Mouse (Mus musculus) small intestine, adult 2 months (tissue): ENCODE data around the gene Pdcd7.

Experiments used
- CTCF ChIP-seq: fragments of 200-500 bp; IDR thresholded peaks from 2 replicates; pipeline ENCODE4 v1.5.1; 2012; ENCODE audit warnings: low read depth, mild to moderate bottlenecking, control low read depth, inconsistent platforms, low read length, moderate library complexity, mixed read lengths; ENCODE audit not compliant: insufficient replicate concordance, insufficient read length; ENCODE audit errors: extremely low read depth
- POLR2A ChIP-seq: fragments of 200-500 bp; IDR thresholded peaks from 2 replicates; pipeline ENCODE4 v1.6.1; 2012; ENCODE audit warnings: low read depth, mild to moderate bottlenecking, control low read depth, inconsistent platforms, low read length, moderate library complexity

GRCm38 (mm10) chr9:65386373-65387140 lies 40.7 kb downstream of the Pdcd7 start:
- TF ChIP-seq CTCF, result no peak
- TF ChIP-seq POLR2A, result no peak
